Mouse (Mus musculus) Patski (cell line): ENCODE results near the gene Casc3. TPM values are rescaled to one million over a fixed set of nuclear protein-coding genes. Genes with fewer than 3 reads are reported as not detected.

Experiments used
- ATAC-seq: fragments of 100-300 bp; one replicate; pipeline ENCODE4 v1.8.0; 2021
- CTCF ChIA-PET: fragments of 350-600 bp; sonication (Branson Sonifier 250); formaldehyde crosslinking; loops from one replicate; lab custom pipeline; 2022; ENCODE audit warnings: inconsistent platforms; lab: Charles Lee
- POLR2A ChIA-PET: fragments of 350-600 bp; sonication (Branson Sonifier 250); formaldehyde crosslinking; loops from one replicate; lab custom pipeline; 2022; ENCODE audit warnings: antibody characterized with exemption, inconsistent platforms; lab: Charles Lee
- DNase-seq: peaks from one replicate; pipeline ENCODE4 v3.0.0-alpha.2; 2011; ENCODE audit warnings: low read depth, low spot score
- H3K27me3 ChIP-seq: fragments of 371-371 bp; one replicate; pipeline ENCODE4 v1.5.1; 2021
- CTCF ChIP-seq: fragments of 100-300 bp; IDR thresholded peaks from one replicate; pipeline ENCODE4 v1.5.1; 2021
- in situ Hi-C: fragments of 300-500 bp; cut with MboI; formaldehyde crosslinking; loops from 3 replicates; pipeline ENCODE4 v1.11.1; 2018; ENCODE audit warnings: low pct_unique_long_range_greater_than_20kb, mixed read lengths
- polyA plus RNA-seq: library from polyadenylated mRNA; unstranded; gene quantifications from one replicate; pipeline ENCODE4 v1.2.3, GENCODE M21; 2021

Gene Casc3
- polyA plus RNA-seq: 39.4 TPM

DNA sequence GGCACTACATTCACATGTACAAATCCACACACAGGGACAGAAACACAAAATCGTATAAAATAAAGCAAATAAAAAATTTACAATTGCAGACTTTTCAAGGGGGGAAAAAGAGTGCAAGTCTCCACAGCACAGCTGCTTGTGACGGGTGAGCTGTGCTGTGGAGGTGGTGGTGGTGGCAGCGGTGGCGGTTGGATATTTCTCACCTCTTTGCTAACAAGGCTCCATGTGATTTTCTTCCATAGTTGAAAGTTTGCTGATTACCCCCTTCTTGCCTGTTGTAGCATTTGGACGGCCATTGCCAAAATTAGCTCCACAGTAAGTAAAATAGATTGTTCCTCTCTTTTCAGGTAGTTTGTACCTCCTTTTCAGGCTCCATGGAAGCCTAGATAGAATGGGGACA, at the start of gene Casc3:
Gene Casc3 (plus strand): TSS at position 301 of the 400 bp plus-strand sequence.
- no peaks in the 10 kb centered on the region for H3K27me3 ChIP-seq
- TF ChIP-seq CTCF: no peak
- ATAC-seq (no peak), DNase-seq (no peak)
- POLR2A ChIA-PET: interaction anchor here (0.6 kb wide), 1 partner anchor 15 kb away, joined by 4 read pairs; no protein-coding TSS in a partner anchor
- in situ Hi-C loops: no loop called here
- CTCF ChIA-PET: no interaction called here

DNA sequence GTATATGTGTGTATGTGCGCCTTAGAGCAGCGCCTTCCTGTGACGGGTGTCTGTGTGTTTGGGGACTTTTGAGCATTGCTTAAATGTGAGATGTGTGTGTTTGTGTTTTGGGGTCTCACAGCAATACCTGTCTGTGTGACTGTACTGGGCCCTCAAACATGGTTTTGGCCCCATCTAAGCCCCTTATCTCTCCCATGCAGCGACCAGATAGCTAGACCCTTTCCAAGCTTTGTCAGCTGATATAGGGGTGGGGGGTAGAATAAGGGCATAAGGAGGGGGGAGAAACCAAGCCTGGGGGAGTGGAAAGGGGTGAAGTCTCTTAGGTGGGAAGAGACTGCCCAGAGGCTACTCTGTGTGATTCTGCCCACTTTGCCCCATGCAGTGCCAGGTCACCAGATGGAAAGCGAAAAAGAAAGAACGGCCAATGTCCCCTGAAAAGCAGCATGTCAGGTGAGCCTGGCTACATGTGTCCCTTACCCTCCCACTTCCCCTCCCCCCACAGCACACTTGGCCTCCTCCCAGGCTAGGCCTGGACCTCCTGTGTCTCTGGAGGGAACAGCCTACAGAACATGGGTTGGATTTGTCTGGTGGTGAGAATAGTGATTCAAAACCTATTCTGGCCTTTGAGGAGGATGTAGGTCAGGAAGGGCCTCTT, 48.9 kb upstream of the Casc3 start:
- H3K27me3 ChIP-seq: no peaks in the 10 kb centered on the region
- ATAC-seq (no peak), DNase-seq (no peak)
- ChIA-PET CTCF (interaction anchor here (1.6 kb wide), 1 partner anchor 30 kb away, joined by 4 read pairs; no protein-coding TSS in a partner anchor), POLR2A (interaction anchor here (0.6 kb wide), 1 partner anchor 23 kb away, joined by 5 read pairs; no protein-coding TSS in a partner anchor)
- in situ Hi-C loops: no loop called here
- TF ChIP-seq CTCF: no peak

DNA sequence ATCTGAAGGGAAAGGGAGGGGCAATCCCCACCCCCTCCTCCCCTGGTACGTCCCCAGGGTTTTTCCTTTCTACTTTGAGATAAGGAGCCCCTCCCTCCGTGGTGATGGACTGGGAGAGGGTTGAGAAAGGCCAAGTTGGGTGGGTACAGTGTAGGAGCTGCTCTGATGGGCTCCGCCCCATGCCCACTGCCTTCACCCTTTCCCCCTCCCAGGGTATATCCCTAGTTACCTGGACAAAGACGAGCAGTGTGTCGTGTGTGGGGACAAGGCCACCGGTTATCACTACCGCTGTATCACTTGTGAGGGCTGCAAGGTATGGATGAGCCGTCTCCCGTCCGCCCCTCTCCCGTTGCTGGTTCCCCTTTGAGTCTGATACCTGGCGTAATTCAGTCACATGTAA, 48.0 kb upstream of the Casc3 start:
- POLR2A ChIA-PET: interaction anchor here (0.6 kb wide), 1 partner anchor 24 kb away, joined by 5 read pairs; no protein-coding TSS in a partner anchor
- in situ Hi-C loops: no loop called here

DNA sequence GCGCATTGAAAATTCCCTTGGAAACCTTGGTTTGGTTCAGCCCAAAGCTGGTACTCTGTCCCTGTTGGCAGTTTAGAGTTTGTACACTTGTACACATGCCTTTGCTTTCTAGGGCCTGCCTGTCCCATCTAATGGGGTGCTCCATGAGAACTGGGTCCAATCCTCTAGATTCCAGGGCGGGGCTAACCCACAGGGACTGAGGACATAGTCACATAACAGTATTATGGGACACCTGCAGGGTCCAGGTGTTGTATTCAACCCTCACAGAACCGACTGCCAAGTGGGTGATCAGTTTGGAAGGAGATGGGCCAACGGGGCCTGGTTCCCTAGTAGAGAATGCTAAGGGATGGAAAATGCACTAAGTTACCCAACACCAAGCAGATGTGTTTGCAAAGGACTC, 42.8 kb upstream of the Casc3 start:
- TF ChIP-seq CTCF: no peak
- ChIA-PET POLR2A (no interaction called here), CTCF (interaction anchor here (1.1 to 3.4 kb wide), 6 partner anchors 8 to 44 kb away, joined by 3 to 12 read pairs (median 4); no protein-coding TSS in a partner anchor)
- ATAC-seq (no peak), DNase-seq (no peak)
- in situ Hi-C loops: no loop called here
- H3K27me3 ChIP-seq: no peaks in the 10 kb centered on the region

More for the DNA sequence above, 48.0 kb upstream of the Casc3 start:
- TF ChIP-seq CTCF: no peak
- no peak for ATAC-seq
- CTCF ChIA-PET: interaction anchor here (1.6 kb wide), 1 partner anchor 29 kb away, joined by 4 read pairs; no protein-coding TSS in a partner anchor
- no peaks in the 10 kb centered on the region for H3K27me3 ChIP-seq
- DNase-seq: no peak

DNA sequence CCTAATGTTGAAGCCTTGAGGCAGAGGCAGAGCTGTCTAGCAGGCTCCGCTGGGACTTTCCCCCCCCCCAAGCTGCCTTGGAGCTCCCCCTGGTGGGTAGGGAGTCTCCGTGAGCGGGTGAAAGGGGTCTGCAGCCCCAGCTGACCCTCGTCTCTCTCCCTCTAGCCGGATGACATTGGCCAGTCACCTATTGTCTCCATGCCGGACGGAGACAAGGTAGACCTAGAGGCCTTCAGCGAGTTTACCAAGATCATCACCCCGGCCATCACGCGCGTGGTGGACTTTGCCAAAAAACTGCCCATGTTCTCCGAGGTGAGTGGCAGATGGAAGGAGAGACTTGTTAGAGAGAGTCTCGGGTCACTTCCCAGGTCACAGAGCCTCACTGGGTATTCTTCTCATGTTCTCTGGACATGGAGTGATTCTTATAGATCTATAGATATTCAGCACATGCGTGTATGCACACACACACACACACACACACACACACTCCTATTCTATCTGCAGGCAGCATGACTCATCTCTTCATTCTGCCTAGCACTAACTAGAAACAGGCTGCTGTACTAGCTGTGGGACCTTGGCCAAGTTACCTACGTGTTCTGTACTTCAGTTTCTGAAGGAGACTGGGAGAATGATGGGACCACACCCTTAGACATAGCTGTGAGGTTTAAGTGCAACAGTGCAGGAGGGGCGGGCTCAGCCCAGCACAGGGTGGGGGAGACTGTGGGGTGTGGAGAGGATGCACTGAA, 41.8 kb upstream of the Casc3 start:
- in situ Hi-C loops: no loop called here
- ChIA-PET POLR2A (interaction anchor here (1.2 kb wide), 1 partner anchor 10 kb away, joined by 4 read pairs; no protein-coding TSS in a partner anchor), CTCF (interaction anchor here (0.8 to 3.4 kb wide), 6 partner anchors 21 to 57 kb away, joined by 3 to 12 read pairs (median 4); no protein-coding TSS in a partner anchor)
- no peak for TF ChIP-seq CTCF
- H3K27me3 ChIP-seq: no peaks in the 10 kb centered on the region
- no peak for DNase-seq
- ATAC-seq: no peak

DNA sequence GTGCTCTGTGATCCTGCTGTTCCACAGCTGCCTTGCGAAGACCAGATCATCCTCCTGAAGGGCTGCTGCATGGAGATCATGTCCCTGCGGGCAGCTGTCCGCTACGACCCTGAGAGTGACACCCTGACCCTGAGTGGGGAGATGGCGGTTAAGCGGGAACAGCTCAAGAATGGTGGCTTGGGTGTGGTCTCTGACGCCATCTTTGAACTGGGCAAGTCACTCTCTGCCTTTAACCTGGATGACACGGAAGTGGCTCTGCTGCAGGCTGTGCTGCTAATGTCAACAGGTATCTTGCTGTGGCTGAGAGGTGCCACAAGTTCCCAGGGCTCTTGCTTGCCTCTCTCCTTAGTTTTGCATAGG, 41.2 kb upstream of the Casc3 start:
- POLR2A ChIA-PET: interaction anchor here (1.2 kb wide), 1 partner anchor 10 kb away, joined by 4 read pairs; no protein-coding TSS in a partner anchor
- H3K27me3 ChIP-seq: no peaks in the 10 kb centered on the region
- in situ Hi-C loops: no loop called here
- CTCF ChIA-PET: interaction anchor here (1.5 to 3.4 kb wide), 3 partner anchors 24 to 53 kb away, joined by 4 to 12 read pairs (median 4); no protein-coding TSS in a partner anchor
- DNase-seq (no peak), ATAC-seq (no peak)
- no peak for TF ChIP-seq CTCF

DNA sequence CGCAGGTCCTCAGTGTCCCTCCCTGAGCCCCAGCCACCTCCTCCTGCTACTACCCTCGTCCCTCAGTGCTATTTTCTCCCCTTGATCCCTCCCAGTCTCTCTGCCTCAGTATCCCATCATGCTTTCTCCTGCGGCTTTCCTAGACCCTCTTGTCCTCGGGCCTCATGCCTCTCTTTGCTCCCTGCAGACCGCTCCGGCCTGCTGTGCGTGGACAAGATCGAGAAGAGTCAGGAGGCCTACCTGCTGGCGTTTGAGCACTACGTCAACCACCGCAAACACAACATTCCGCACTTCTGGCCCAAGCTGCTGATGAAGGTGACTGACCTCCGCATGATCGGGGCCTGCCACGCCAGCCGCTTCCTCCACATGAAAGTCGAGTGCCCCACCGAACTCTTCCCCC, 40.6 kb upstream of the Casc3 start:
- CTCF ChIA-PET: interaction anchor here (1.7 to 3.4 kb wide), 2 partner anchors 23 to 54 kb away, joined by 4 to 12 read pairs; no protein-coding TSS in a partner anchor
- TF ChIP-seq CTCF: no peak
- POLR2A ChIA-PET: interaction anchor here (1.2 kb wide), 1 partner anchor 9 kb away, joined by 4 read pairs; no protein-coding TSS in a partner anchor

DNA sequence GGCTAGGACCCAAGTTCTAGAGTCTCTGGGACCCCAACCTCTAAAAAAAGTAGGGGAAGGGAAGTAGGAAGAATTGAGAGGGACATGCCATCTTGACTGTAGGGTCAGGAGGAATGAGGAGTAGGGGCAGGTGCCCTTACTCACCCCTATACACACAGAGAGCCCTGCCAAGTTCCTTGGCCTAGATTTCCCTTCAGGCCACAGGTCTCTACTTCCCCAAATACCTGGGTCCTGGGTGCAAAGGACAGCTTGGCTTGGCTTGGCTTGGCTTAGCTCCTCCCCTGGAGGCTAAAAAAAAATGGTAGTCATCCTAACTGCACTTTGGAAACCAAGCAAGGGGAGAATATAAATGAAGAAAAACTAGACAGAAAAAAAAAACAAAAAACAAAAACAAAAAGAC, 40.0 kb upstream of the Casc3 start:
- POLR2A ChIA-PET: interaction anchor here (1.0 to 1.1 kb wide), 2 partner anchors 22 to 43 kb away, joined by 3 read pairs; no protein-coding TSS in a partner anchor

More for the DNA sequence above, 40.6 kb upstream of the Casc3 start:
- DNase-seq: no peak
- in situ Hi-C loops: no loop called here
- no peak for ATAC-seq
- no peaks in the 10 kb centered on the region for H3K27me3 ChIP-seq

DNA sequence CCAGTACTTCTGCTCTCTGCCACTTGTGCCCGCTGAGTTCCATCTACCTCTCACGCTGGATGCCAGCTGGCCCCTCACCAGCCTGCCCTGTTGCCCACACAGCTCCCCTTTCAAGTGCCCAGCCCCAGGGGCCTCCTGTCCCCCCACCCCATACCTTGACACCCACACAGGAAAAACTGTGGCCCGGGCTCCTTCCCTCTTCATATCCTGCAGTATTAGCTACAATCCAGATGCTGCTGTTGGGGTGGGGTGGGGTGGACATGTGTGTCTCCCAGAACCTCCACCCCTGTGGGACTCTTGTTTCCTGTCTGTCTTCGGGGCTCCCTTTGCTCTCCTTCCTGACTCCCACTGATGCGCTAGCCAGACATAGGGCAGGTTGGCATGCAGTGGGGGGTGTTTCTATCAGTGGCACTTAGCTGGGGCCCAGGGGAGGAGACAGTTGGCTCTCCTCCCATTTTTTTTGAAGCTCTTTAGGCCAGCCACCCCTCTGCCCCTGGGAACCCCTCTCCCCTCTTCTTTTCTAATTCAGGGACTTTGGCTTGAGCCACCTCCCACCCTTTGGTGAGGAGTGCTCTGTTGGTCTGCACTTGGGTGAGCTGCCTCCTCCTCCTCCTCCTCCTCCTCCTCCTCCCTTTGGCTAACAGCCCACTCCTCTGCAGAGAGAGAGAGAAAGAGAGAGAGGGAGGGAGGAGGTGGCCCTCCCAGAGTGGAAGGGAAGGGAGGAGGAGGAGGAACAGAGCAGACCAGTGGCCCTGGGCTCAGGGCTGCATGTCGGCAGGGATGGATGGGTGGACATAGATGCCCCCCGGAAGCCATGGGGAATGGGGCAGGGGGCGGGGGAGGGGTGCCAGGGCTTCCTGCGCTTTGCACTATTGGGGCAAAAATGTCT, 39.0 kb upstream of the Casc3 start:
- no peak for TF ChIP-seq CTCF
- DNase-seq (no peak), ATAC-seq (no peak)
- H3K27me3 ChIP-seq: no peaks in the 10 kb centered on the region
- POLR2A ChIA-PET: interaction anchor here (1.0 to 1.1 kb wide), 2 partner anchors 23 to 42 kb away, joined by 3 read pairs; no protein-coding TSS in a partner anchor
- CTCF ChIA-PET: no interaction called here
- in situ Hi-C loops: no loop called here

More for the DNA sequence above, 40.0 kb upstream of the Casc3 start:
- DNase-seq (no peak), ATAC-seq (no peak)
- no peak for TF ChIP-seq CTCF
- in situ Hi-C loops: no loop called here
- CTCF ChIA-PET: no interaction called here
- no peaks in the 10 kb centered on the region for H3K27me3 ChIP-seq
